Mouse (Mus musculus) C2C12 (cell line): ENCODE results near the gene Pld5.

Experiments
- CEBPB ChIP-seq: IDR thresholded peaks from one replicate; pipeline ENCODE4 v1.6.1; 2011; ENCODE audit warnings: low read depth, mild to moderate bottlenecking, control low read depth, moderate library complexity
- CTCF ChIP-seq: IDR thresholded peaks from one replicate; pipeline ENCODE4 v1.5.1; 2011; ENCODE audit not compliant: control insufficient read depth, insufficient read depth, insufficient read length
- FOSL1 ChIP-seq: IDR thresholded peaks from one replicate; pipeline ENCODE4 v1.8.0; 2011; ENCODE audit warnings: mild to moderate bottlenecking, low read length; ENCODE audit not compliant: poor library complexity, insufficient read depth, severe bottlenecking
- MAX ChIP-seq: IDR thresholded peaks from one replicate; pipeline ENCODE4 v1.6.1; 2011; ENCODE audit warnings: mild to moderate bottlenecking, control low read depth
- MYOG ChIP-seq: IDR thresholded peaks from one replicate; pipeline ENCODE4 v1.6.1; 2011; ENCODE audit not compliant: control insufficient read depth, insufficient read length; ENCODE audit errors: extremely low read depth
- USF1 ChIP-seq: IDR thresholded peaks from one replicate; pipeline ENCODE4 v1.6.1; 2011; ENCODE audit warnings: low read depth, mild to moderate bottlenecking, control low read depth, moderate library complexity

DNA sequence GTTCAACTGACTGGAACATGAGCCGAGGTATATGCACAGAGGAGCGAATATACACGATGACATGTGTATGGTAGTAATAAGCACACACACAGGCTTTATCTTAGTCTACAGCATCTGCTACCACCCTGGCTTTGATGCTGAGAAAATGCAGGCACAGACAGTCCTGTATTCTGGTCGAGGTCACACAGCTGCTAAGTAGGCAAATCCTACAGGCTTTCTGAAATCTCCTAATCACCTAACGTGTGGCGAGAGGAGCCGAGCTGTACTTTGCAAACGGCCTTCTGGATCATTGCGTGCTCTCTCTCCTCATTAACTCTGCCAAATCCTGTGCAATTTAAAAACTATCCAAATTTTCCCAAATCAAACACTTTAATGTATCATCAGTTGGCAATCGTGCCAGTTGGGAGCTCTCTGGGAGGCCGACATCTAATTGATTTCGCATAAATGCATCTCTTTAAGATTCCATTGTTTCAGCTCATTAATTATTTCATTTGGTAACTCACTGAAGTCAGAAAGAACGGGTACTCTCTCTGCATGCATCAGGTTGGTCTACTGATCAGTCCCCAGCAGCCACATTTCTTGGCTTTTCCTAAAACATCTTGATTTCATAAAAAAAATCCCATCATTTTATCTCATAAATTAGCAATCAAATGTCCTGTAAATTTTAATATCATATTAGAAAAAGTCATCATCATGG, 189.0 kb downstream of the Pld5 start:
- TF ChIP-seq CTCF (no peak), CEBPB (no peak), MYOG (no peak), MAX (no peak), USF1 (no peak), FOSL1 (no peak)
